Mouse (Mus musculus) cerebellum, adult 9-11 months (tissue): ENCODE data around the gene Lrrc10.
"Not testable (repeated sequence)": the region's sequence is repeated elsewhere in the genome, so short reads cannot be mapped to it uniquely, and the experiment has no call there.

ENCODE experiments used
- DNase-seq: peaks from one replicate; pipeline ENCODE4 v3.0.0; 2022

Gene Lrrc10

GRCm38 (mm10) chr10:117045175-117046056 lies at the start of gene Lrrc10:
TSS of gene Lrrc10 (plus strand) at chr10:117045341.
- DNase-seq, result peak; percentile 69

- no peak for DNase-seq
Observed at GRCm38 (mm10) chr10:116995584-116996235, 49.4 kb upstream of the Lrrc10 start.

GRCm38 (mm10) chr10:116996236-116996600 lies 48.9 kb upstream of the Lrrc10 start:
- DNase-seq, result no peak

- DNase-seq, result no peak
Observed at GRCm38 (mm10) chr10:116998716-116999455, 46.3 kb upstream of the Lrrc10 start.

DNA sequence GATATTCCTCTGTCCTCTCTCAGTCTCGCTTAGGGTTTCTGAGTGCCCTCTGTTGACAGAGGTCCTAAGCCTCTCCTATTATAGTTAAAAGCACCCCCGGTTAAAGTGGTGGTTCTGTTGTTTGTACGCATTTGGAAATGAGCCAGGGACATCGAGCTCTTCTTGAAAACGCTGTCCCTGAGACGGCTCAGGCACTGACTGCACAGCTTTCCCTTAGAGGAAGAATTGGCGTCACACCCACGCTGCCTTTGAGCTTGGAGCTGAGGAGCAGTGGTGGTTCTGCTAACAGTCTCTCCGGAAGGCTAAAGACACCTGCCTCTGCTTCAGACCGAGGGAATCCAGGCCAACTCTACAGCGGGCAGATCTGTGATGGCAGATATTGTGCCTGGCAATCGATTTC lies 44.2 kb upstream of the Lrrc10 start:
- no peak for DNase-seq

GRCm38 (mm10) chr10:117004695-117005094 lies 40.4 kb upstream of the Lrrc10 start:
- DNase-seq, result no peak

DNA sequence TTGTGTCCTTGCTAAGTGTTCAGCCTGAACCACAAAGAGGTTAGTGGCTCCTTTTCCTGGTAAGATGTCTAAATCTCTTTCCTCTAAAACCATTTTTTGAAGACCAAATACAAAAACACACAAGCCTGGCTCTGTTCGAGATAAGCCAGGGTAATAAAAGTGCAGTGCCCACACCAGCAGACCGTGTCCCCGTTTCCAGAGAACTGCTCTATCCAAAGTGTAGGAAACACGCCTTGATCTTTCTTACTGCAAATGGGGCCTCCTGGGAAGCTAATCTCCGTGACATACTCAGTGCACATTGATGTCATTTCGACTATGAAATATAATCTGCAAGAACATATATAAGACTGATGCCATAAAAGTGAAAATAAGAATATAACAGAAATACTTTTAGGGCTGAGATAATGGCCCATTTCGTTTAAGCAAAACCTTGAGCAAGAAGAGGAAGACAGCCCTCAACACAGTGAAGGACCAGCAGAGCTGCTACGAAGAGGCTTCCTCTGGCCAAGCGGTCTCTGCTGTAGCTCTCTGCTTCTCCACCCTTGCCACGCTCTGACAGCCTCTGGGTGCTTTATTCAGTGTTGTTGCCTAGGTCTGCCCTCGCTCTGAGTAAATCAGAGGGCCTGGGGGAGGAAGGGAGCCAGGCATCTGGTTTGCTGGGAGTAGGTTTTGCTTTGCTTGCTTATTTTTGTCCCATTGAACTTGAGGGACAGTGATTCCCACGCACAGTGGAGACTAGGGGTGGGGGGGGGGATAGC lies 39.3 kb upstream of the Lrrc10 start:
- DNase-seq, result no peak

- no peak for DNase-seq
Observed at GRCm38 (mm10) chr10:117009691-117010090, 35.5 kb upstream of the Lrrc10 start.

DNA sequence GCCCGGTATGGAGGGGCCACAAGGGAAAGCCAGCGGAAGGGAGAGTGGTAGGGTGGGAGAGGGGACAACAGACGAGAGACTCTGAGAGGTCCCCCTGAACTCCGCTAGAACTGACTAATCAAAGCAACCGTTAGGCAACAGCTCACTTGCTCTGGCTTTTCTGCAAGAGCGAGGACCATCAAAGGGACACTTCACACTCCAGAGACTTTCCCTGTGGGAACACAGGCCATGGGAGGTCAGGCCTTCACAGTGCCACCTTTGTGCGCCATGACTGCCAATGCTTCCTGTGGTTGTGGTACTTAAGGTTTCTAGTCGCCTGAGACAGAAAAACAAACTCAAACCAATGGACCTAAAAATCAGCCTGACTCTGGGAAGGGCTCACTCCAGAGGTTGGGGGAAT lies 34.1 kb upstream of the Lrrc10 start:
- DNase-seq, result no peak

DNA sequence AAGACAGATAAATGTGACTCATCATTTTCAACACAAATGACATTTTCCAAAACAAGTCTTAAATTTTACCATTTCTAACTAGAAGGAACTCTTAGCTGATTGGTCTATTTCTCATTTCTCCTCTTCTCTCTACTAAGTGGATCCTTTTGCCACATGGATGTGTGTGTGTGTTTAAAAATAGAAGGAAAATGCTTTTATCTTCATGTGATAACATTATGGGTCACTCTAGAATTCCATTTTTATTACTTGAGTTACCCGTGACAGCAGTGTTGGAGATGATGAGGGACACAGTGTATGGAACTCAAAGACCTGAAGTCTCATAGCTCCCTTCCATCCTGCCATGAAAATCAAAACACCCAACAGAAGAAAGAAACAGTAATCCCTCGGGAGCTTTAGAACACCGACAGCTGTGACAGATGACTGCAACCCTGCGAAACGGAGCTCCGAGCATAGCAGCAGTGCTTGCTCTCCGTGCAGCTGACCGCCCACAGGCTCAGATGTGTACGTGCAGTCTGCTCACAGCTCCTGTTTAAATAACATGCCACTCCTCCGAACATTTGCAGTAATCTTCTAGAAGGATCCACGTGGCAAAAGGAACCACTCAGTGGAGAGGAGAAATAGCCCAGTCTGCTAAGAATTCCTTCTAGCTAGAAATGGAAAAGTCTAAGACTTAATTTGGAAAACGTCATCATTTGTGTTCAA lies 31.3 kb upstream of the Lrrc10 start:
- no peak for DNase-seq

GRCm38 (mm10) chr10:117014565-117014964 lies 30.6 kb upstream of the Lrrc10 start:
- no peak for DNase-seq

DNA sequence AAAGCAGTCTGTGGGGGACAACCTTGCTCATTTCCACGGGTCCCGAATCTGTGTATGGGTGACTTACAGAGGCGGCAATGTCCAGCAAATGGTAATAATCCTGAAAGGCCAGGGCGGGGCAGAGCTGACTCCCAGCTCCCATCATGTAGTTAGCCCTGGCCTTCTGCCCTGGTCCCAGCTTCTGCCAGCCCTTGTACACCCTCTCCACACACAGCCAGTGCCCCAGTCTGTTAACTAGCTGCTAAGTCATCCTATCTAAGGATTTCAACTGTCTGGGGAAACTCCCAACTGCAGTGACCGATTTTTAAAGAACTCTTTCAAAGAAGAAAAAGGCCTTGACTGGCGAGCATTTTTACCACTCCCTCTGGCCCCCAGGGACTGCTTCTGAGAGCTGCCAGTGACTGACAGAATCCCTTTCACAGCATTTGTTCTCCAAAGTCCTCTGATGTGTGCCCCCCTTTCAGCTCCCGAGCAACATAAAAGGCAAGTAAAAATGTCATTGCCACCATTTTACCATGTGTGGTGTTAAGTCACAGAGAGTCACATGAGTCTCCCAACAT lies 26.8 kb upstream of the Lrrc10 start:
- DNase-seq, result no peak

DNA sequence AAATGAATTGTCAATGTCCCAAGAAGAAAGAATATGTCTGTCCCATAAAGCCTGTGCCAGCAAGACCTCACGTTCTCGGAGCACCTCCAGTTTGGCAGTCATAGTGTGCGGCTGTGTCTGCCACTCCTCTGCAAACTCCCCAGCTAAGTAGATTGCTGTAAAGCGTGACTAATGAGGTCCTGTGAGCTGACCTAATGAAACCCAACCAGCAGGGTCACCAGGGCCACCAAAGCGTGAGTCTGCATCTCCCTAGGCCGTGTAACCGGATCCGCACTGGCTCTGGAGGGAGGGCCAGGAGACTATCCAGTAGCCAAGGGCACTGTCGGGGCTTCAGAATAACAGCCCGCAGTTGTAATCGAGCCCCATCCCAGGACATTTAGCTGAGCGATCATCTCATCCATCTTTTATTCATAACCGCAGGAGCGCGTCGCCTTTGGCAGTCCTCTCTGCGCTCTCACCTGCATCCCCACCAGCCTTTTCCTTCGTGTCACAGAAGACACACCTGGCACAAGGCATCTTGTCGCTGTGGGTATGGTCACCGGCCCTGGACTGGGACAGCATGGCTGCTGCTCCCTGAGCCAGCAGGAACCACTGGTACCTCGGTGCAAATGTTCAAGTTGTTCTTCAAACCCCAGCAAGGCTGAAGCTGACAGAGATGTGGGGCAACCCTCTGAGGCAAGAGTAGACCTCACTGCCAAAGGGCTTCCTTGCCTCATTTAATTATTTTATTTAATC lies 24.0 kb upstream of the Lrrc10 start:
- no peak for DNase-seq

DNA sequence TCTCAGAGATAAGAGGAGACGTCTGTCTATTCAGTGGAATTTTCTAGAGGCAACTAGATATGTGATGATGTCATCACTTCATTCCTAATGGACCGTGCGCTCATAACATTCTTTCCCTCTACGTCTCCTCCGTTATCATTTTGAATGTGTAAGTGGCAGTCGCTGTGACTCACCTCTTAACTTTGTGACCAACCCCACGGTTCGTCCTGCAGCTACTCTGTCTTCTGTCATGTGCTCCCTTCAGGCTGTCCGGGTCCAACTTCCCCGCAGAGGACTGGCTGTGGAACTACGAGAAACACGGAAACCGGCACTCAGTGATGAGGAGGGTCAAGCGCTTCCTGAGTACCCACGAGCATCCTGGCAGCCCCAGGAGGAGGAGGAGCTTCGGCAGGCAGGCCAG lies 21.4 kb upstream of the Lrrc10 start:
- DNase-seq, result no peak

GRCm38 (mm10) chr10:117025776-117026175 lies 19.4 kb upstream of the Lrrc10 start:
- DNase-seq, result peak; percentile 20

DNA sequence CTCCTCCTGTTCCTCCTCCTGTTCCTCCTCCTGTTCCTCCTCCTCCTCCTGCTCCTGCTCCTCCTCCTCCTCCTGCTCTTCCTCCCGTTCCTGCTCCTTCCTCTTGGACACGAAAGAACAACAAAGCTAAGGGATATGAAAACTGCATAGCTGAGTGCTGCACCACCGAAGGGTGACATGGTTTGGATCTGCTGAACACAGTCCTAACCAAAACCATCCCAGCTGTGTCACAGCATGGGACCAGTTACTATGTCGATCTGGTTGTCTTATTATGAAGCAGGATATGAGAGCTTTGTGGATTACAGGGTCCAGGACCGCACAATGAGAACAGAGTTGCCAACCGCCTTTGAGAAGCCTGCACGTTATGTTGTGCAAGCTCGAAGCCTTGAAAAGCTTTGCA lies 19.0 kb upstream of the Lrrc10 start:
- DNase-seq, result no peak

GRCm38 (mm10) chr10:117031160-117031559 lies 14.0 kb upstream of the Lrrc10 start:
- no peak for DNase-seq

DNA sequence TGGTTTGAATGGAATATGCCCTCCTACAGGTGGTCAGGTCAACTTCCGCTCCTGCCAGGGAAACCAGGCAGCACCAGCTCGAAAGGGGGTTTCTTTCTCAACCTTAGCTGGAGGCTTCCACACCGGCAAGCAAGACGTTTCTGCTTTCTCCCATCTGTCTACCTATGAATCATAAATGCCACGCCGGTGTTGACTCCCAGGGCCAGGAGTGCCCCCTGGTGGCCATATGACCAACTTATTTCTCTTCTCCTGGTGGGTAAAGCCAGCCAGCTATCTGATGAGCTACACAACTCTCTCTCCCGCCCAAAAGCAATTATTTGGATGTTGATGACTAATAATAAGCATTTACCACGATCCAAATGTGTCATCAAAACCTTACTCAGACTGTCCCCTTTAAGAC lies 11.4 kb upstream of the Lrrc10 start:
- DNase-seq, result peak; percentile 41

GRCm38 (mm10) chr10:117040355-117040754 lies 4.8 kb upstream of the Lrrc10 start:
- no peak for DNase-seq

- DNase-seq, result no peak
Observed at GRCm38 (mm10) chr10:117042295-117042694, 2.8 kb upstream of the Lrrc10 start.

DNA sequence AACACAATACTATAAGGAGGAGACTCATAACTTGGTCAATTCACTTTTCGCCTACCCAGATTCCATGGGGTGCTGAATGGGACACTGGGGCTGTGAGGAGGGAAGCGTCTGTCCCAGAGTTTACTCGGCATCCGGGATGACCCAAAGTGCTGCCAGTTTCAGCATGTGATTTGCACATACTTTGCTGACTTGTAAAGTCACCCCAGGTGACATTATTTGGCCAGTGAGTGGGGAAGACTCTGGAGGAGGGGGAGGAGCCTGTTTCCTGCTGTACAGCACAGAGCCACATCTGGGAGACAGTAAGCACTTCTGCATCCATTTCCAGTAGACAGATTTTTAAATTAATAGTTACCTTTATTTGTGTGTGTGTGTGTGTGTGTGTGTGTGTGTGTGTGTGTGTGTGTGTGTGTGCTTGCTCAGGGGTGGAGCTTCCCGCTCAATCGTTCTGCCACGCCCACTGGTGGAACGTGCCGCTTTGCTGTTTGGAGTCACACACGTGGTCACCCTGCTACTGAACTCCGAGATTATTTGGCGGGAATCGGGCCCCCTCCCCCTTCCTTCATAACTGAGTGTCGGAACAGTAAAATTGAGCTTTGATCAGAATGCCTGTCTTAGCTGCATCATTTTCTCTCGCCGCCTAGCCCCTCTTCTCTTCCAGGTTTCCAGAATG lies 1.5 kb upstream of the Lrrc10 start:
- DNase-seq, result not testable (repeated sequence)
